Mouse (Mus musculus) limb, embryonic 14.5 days (tissue): ENCODE results near the gene Hs6st1. TPM values are rescaled to one million over a fixed set of nuclear protein-coding genes. Genes with fewer than 3 reads are reported as not detected.

Experiments used
- ATAC-seq: fragments of 200-750 bp; cut with Nextera tagmentation; 2 replicates; pipeline ENCODE4 v1.8.0; 2017; ENCODE audit warnings: low read depth, moderate number of reproducible peaks, moderate TSS enrichment; ENCODE audit not compliant: low FRiP score
- DNase-seq: peaks from one replicate; pipeline ENCODE4 v3.0.0-alpha.2; 2015; ENCODE audit warnings: low spot score
- H3K27ac ChIP-seq: fragments of 300-500 bp; sonication (generic); replicated peaks from 2 replicates; pipeline ENCODE4 v1.5.1; 2014; ENCODE audit warnings: low read depth, mild to moderate bottlenecking, low read length, moderate library complexity, mixed read lengths
- H3K27me3 ChIP-seq: fragments of 300-500 bp; sonication (generic); 2 replicates; pipeline ENCODE4 v1.6.1; 2014; ENCODE audit warnings: low read length, mixed read lengths; ENCODE audit not compliant: control insufficient read depth, insufficient read depth
- H3K36me3 ChIP-seq: fragments of 300-500 bp; sonication (generic); 2 replicates; pipeline ENCODE4 v1.6.1; 2014; ENCODE audit warnings: mild to moderate bottlenecking, low read length, moderate library complexity, mixed read lengths; ENCODE audit not compliant: control insufficient read depth, insufficient read depth
- H3K4me1 ChIP-seq: fragments of 300-500 bp; sonication (generic); 2 replicates; pipeline ENCODE4 v1.6.1; 2014; ENCODE audit warnings: antibody characterized with exemption, low read length, mixed read lengths; ENCODE audit not compliant: control insufficient read depth, insufficient read depth
- H3K4me2 ChIP-seq: fragments of 300-500 bp; sonication (generic); replicated peaks from 2 replicates; pipeline ENCODE4 v1.6.1; 2014; ENCODE audit warnings: low read depth, mild to moderate bottlenecking, low read length, moderate library complexity; ENCODE audit not compliant: severe bottlenecking
- H3K4me3 ChIP-seq: fragments of 300-500 bp; sonication (generic); replicated peaks from 2 replicates; pipeline ENCODE4 v1.5.1; 2014; ENCODE audit warnings: low read length
- H3K9ac ChIP-seq: fragments of 300-500 bp; sonication (generic); 2 replicates; pipeline ENCODE4 v1.6.1; 2014; ENCODE audit warnings: mild to moderate bottlenecking, low read depth, low read length, moderate library complexity; ENCODE audit not compliant: severe bottlenecking
- H3K9me3 ChIP-seq: fragments of 300-500 bp; sonication (generic); 2 replicates; pipeline ENCODE4 v1.6.1; 2016; ENCODE audit warnings: low read length; ENCODE audit not compliant: control insufficient read depth
- POLR2A ChIP-seq: fragments of 200-500 bp; IDR thresholded peaks from 2 replicates; pipeline ENCODE4 v1.8.0; 2012; ENCODE audit warnings: inconsistent platforms, mild to moderate bottlenecking, moderate library complexity, borderline replicate concordance; ENCODE audit not compliant: insufficient read depth, insufficient read length; ENCODE audit errors: extremely low read depth
- WGBS: fragments of 180-500 bp; shearing (Covaris S2); extraction: QIAGEN DNeasy Blood & Tissue Kit; methylation state at CpG from one replicate; pipeline ENCODE4 v1.1.7; 2014; 5-methylcytosine and 5-hydroxymethylcytosine counted together
- polyA plus RNA-seq, 2 experiments: library from polyadenylated mRNA; depleted of rRNA in 1 of 2; stranded (reverse) in 1 of 2; unstranded in 1 of 2; fragments of >200 nt; fragmentation: Nextera tagmentation in 1 of 2; extraction: Ambion mirVana in 1 of 2; gene quantifications; 2 replicates each; pipeline versions ENCODE4 v1.2.1 to v1.2.3; 2012 to 2014

Hs6st1 gene
- polyA plus RNA-seq, 2 experiments = 14.9 to 50.5 TPM

DNA sequence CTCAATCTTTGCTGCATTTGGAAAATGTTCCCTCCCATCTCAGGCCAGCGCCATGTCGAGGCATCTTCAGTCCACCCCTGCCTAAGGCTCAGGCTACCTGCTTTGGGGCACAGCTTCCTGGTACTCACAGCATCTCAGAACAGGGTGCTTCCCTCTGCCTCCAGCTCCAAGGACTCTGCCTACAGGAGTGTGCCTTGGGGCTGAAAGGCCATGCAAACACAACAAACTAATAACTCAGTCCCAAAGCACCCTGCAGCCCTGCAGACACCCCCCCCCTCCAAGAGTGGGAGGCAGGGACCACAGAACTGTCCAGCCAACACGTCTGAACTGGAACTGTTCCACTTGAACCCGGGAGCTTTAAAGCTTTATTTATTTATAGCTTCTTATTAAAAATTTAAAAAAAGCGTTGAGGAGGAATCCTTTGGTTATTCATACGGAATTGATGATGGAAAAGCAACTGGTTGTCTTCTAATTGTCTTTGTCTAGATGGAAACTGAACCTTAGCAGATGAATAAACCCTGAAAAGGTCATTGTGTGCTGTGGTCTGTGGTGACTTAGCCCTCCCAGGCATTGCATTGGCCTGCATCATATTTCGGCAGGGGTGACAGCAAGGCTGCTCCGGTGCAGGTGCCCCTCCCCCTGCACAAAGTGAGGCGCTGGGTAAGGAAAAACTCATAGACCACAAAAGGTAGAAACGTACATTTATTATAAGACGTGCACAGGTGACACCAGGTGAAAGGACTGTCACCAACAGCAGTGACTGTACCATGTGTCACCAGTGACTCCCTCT is 37.9 kb downstream of the Hs6st1 start:
- Histone ChIP-seq H3K27ac (no peak overlapping the region), H3K36me3 (peaks cover 45% of the 10 kb centered on the region), H3K4me2 (no peak overlapping the region), H3K4me3 (no peak overlapping the region), H3K27me3 (no peaks in the 10 kb centered on the region), H3K4me1 (no peaks in the 10 kb centered on the region), H3K9me3 (no peaks in the 10 kb centered on the region), H3K9ac (no peak overlapping the region)
- ATAC-seq (no peak), DNase-seq (no peak)
- TF ChIP-seq POLR2A = no peak
- 87% methylated on average over 11 of the region's 11 CpGs for WGBS

DNA sequence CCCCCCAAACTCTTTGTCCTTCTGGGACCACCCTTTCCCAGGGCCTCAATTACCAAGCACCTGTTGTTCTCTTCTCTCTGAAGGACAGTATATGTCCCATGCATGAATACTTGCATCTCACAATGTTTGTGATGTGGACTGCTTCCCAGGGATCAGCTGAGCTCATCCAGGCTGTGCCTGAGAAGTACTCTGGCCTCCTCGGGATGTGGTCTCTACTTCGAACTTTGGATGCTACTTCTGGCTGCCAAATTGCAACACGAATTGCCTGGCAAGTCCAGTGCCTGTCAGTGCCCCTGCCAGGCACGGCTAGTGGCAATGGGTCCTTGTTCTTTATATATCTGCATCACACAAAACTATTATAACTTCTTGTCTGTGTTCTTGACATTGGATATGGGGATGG is 41.8 kb downstream of the Hs6st1 start:
- H3K27me3 ChIP-seq = no peaks in the 10 kb centered on the region
- H3K27ac ChIP-seq = no peak overlapping the region
- ATAC-seq (no peak), DNase-seq (no peak)
- no peak overlapping the region for H3K9ac ChIP-seq
- H3K9me3 ChIP-seq = no peaks in the 10 kb centered on the region
- 83% methylated on average over 4 of the region's 4 CpGs for WGBS
- no peak overlapping the region for H3K4me2 ChIP-seq
- TF ChIP-seq POLR2A = no peak
- no peak overlapping the region for H3K4me3 ChIP-seq
- peaks cover 15% of the 10 kb centered on the region for H3K36me3 ChIP-seq
- H3K4me1 ChIP-seq = no peaks in the 10 kb centered on the region

DNA sequence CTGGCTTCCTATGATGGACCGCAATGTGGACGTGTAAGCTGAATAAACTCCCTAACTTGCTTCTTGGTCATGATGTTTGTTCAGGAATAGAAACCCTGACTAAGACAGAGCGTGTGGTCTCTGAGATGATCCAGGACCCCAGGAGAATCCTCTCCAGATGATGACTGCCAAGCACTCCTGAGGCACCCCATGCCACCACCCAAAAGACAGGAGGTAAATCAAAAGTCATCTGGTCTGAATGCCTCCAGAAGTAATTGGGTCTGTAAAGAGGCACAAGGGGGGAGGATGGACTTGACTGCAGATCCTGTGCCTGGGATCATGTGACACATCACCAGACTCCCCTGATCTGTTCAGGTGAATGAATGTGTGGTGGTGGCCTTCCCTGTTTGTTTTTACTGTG is 44.5 kb downstream of the Hs6st1 start:
- Histone ChIP-seq H3K9ac (no peak overlapping the region), H3K9me3 (no peaks in the 10 kb centered on the region), H3K27me3 (no peaks in the 10 kb centered on the region), H3K4me3 (no peak overlapping the region), H3K27ac (no peak overlapping the region), H3K36me3 (no peaks in the 10 kb centered on the region), H3K4me1 (no peaks in the 10 kb centered on the region), H3K4me2 (no peak overlapping the region)
- no peak for ATAC-seq
- WGBS = 94% methylated on average over 3 of the region's 3 CpGs
- TF ChIP-seq POLR2A = no peak
- no peak for DNase-seq

DNA sequence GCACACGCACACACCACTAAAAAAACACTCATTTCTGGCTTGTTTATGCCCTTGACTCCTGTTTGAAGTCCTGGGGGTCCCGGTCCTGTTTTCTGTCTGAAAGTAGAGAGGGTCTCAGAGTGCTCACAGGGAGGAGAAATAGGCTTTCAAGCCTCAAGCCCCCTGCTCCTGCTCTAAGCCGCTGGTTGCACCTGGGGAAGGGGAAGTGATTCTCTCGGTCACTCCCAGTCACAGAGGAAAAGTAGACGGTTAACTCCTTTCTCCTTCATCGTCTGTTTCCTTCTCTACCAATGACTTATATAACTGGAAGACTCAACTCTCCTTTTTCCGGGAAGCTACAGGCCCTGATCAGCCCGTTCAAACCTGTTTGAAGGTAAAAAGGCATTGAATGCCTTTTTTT is 45.5 kb downstream of the Hs6st1 start:
- H3K36me3 ChIP-seq = no peaks in the 10 kb centered on the region
- no peak overlapping the region for H3K4me2 ChIP-seq
- 71% methylated on average over 8 of the region's 8 CpGs for WGBS
- ATAC-seq (no peak), DNase-seq (no peak)
- no peaks in the 10 kb centered on the region for H3K4me1 ChIP-seq
- TF ChIP-seq POLR2A = no peak
- H3K27me3 ChIP-seq = no peaks in the 10 kb centered on the region
- no peaks in the 10 kb centered on the region for H3K9me3 ChIP-seq
- H3K4me3 ChIP-seq = no peak overlapping the region
- H3K9ac ChIP-seq = no peak overlapping the region
- no peak overlapping the region for H3K27ac ChIP-seq

DNA sequence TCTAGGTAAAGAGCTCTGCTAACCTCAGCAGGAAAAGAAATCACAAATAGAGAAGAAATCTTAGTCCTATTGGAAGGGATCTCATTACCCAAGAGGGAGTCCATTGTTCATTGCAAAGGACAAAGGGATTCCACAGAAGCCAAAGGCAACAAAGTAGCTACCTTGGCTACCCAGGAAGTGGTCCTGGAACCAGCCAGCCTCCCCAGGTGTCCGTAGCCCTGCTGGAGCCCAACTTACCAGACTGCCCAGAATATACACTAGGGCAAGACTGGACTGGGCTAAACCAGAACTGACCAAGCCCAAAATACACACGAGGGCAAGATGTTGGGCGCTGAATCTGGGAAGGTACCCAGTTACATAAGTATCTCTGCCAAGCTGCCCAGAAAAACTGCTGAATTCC is 46.6 kb downstream of the Hs6st1 start:
- no peak for TF ChIP-seq POLR2A
- WGBS = 95% methylated on average over 3 of the region's 3 CpGs
- Histone ChIP-seq H3K9me3 (no peaks in the 10 kb centered on the region), H3K36me3 (no peaks in the 10 kb centered on the region), H3K27ac (no peak overlapping the region), H3K4me2 (no peak overlapping the region), H3K9ac (no peak overlapping the region), H3K27me3 (no peaks in the 10 kb centered on the region), H3K4me1 (no peaks in the 10 kb centered on the region), H3K4me3 (no peak overlapping the region)
- no peak for DNase-seq
- ATAC-seq = no peak
